ENCODE assay signal across 16 mouse cellular contexts in genomic region chr5:19726277-19726676, GRCm38 (mm10).
"Had no signal": no experiment of that assay in that cellular context is flagged by ENCODE, and none has a peak within 500 bp of the region (broad histone marks: within the 10 kb centered on the region; RNA-seq: fewer than 3 reads in every experiment).

No protein-coding gene starts in this region.

- ATAC-seq: midbrain, embryonic 13.5 days; midbrain, embryonic 15.5 days had no signal

- H3K4me1 ChIP-seq: midbrain, embryonic 13.5 days; midbrain, embryonic 15.5 days; neural tube, embryonic 12.5 days; stomach, embryonic 15.5 days had no signal

- H3K27me3 ChIP-seq: megakaryocyte, embryonic 14.5 days; midbrain, embryonic 13.5 days; midbrain, embryonic 15.5 days; neural tube, embryonic 12.5 days; stomach, embryonic 15.5 days had no signal

- H3K27ac ChIP-seq: macrophage; midbrain, embryonic 13.5 days; midbrain, embryonic 15.5 days; neural tube, embryonic 12.5 days; stomach, embryonic 15.5 days; stomach, postnatal 0 days had no signal

- H3K36me3 ChIP-seq: midbrain, embryonic 13.5 days; midbrain, embryonic 15.5 days; neural tube, embryonic 12.5 days; stomach, embryonic 15.5 days had no signal

- DNase-seq: lung, adult 18-20 months; lung, embryonic 14.5 days; lung, postnatal 10 days; lung, postnatal 36 days; right cerebral cortex, postnatal 14 days; thymus, adult 2 months; thymus, postnatal 25 days; thymus, postnatal 4 days had no signal

- H3K4me3 ChIP-seq: megakaryocyte, embryonic 14.5 days; midbrain, embryonic 13.5 days; midbrain, embryonic 15.5 days; neural tube, embryonic 12.5 days; stomach, embryonic 15.5 days had no signal

- H3K4me2 ChIP-seq: lung, embryonic 14.5 days; midbrain, embryonic 11.5 days; midbrain, embryonic 13.5 days; midbrain, embryonic 15.5 days; neural tube, embryonic 12.5 days; stomach, embryonic 15.5 days had no signal

- H3K9me3 ChIP-seq: megakaryocyte, embryonic 14.5 days; midbrain, embryonic 13.5 days; midbrain, embryonic 15.5 days; neural tube, embryonic 12.5 days; stomach, embryonic 15.5 days had no signal

- H3K9ac ChIP-seq: lung, embryonic 14.5 days; midbrain, embryonic 13.5 days; midbrain, embryonic 15.5 days; neural tube, embryonic 12.5 days; stomach, embryonic 15.5 days had no signal
